Mouse (Mus musculus) lung, postnatal 36 days (tissue): Measurements from ENCODE around the gene Wfikkn1.
"Not testable (repeated sequence)": the region's sequence is repeated elsewhere in the genome, so short reads cannot be mapped to it uniquely, and the experiment has no call there.

Experiments
- DNase-seq: peaks from one replicate; pipeline ENCODE4 v3.0.0; 2022; ENCODE audit warnings: mixed read lengths

The Wfikkn1 gene

DNA sequence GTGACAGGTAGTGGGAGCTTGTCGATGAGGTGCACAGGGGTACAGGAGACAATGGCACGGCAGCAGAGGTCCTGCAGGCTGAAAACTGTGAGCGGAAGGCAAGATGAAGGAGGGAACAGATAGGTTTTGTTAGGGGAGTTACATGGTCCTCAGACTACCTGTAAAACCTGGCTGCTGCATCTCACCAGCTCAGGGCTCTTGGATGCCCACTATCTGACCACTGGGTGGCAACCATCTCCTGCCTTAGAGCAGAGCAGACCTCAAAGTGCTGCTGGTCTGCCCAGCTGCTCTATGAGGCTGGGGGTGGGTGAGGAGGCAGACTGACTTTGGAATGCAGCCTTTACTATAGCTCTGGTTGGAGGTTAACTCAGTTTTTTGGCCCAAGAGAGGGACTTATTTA lies 3.2 kb upstream of the Wfikkn1 start:
- DNase-seq: no peak

DNA sequence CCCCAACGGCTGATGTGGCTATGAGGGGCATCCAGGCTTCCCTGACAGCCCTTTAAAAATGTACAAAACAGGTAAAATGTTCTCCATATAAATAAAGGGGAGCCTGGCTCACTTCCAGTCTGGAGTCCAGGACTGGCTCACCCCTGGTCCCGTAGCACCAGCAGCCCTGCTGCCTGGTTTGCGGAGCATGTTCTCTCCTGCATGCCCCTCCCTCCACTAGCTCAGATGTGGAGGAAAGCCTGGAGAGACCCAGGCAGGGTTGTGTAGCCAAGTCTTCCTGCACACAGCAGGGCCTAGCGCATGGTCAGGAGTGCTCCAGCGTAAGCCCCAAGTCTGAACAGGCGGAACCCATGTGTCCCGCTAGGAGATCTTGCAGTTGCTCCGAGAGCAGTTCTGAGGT lies 2.6 kb upstream of the Wfikkn1 start:
- no peak for DNase-seq

GRCm38 (mm10) chr17:25882306-25882705 lies 1.6 kb upstream of the Wfikkn1 start:
- DNase-seq: no peak

DNA sequence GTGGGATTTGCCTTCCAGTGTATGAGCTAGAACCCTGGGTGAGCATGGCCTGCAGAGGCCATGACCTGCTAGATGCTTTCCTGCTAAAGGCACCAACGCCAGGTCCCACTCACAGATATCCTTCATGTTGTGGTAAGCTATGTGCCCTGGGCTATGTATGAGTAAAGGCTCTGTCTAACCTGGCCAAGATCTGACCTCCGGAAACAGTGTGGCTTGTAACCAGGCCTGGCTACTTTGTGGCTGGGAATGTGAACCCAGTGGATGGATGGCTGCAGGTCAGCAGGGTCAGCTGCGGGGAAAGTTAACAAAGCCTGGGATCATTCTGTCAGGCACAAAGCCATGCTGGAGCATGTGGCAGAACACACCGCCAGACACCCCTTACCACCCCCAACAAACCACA lies 1.0 kb upstream of the Wfikkn1 start:
- no peak for DNase-seq

DNA sequence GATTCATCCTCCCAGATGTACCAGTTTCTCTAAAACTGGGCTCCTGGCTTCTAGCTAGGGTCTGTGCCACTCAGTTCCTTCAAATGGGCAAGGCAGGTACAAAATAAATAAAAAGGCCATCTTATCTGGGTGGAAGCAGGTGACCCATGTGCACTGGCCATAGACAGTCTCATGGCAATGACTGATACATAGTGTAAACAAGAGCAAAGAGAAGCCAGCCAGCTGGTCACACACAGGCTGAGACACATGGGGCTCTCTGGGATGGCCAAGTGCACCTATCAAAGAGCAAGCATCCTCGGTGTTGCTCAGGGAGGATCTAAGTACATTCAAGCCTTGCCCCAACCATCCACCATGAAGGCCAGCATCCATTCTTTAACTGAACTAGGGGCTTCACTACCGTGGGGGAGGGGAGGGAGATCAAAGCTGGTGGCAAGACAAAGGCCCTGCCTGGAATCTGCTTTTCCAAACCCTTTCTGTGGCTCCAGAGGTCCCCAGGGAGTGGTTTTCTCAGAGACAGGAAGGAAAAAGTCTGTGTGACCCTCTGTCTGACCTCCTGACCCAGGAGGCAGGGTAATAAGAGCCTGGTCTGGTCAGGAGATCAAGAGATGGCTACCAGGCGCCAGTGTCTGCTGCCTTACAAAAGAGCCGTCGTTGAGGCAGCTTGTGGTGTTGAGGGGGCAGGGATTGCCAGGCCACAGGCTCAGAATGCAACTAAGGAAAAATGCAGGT lies 419 bp upstream of the Wfikkn1 start:
- DNase-seq: no peak

GRCm38 (mm10) chr17:25879750-25880149 lies 908 bp downstream of the Wfikkn1 start:
- no peak for DNase-seq

DNA sequence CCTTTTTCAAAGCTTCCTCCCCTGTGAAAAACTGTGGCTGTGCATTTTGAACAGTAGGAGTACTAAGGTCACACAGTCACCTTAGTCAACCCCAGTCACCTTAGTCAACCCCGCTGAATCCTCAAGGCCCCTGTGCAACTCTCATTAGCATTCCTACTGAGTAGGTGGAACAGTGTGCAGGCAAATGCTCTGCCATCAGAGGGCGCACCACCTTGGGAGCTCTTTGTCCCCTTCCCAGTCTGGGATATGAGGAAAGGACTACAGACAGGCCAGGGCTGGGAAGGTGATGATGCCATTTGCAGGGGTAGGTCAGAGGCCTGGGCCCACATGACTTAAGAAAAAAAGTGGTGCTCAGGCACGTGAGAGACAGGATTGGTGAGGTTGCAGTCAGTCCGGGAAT lies 1.4 kb downstream of the Wfikkn1 start:
- peak; percentile 37 for DNase-seq

DNA sequence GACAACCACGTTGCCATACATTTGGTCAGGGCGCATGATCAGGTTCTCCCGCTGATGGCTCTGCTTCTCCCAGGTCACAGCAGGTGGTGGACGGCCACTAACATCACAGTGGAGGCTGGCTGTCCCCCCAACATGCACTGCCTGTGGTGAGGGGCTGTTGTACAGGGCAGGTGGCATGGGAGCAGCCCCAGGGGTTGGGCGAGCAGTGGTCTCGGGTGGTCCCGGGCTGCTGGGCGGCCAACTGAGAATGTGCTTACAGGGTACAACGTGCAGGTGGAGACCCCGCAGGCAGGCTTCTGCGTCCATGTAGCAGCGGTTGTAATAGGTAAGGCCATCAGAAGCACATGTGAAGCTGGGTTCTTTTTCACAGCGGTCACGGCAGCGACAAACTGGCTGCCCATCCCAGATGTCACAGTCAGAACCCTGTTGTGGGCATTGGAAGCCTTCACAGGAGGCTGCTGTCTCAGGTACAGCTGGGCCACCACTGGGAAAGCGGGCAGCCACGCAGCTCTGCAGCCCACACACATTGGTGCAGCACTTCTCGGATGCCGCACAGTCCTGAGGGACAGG lies 2.0 kb downstream of the Wfikkn1 start:
- no peak for DNase-seq

DNA sequence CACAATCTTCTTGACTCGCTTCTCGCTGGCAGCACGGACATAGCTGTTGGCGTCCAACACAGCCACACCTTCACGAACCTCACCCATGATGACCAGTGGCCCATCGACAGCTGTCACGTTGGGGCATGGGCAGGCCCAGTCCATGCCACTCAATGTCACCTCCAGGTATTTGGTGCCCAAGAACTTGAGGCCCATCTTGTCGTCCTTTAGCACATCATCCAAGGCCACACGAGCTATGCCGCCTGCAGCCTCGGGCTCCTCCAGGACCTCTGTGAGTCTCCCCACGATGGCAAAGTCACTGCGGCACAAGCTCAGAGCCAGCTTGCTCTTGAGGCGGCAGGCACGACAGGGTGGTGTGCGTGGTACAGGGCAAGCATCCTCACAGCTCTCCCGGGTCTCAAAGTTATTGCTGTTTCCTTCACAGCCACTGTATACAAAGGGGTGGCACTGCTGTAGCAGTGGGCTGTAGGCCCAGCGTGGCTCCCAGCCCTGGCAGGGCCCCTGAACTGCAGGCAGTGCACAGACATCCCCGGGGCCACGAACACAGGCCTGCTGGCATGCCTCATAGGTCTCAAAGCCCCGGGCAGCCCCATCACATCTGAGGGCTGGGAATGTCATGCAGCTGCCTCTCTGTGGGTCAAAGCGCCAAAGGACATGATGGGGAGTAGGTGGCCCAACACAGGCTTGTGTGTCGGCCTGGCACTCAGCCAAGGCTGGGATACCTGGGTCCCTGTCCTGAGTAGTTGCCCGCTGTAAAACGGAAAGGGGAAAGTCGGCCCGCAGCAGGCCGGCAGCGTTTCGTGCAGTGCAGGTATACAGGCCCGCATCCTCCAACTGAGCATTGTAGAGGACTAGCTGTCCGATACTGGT lies 2.7 kb downstream of the Wfikkn1 start:
- DNase-seq: no peak

DNA sequence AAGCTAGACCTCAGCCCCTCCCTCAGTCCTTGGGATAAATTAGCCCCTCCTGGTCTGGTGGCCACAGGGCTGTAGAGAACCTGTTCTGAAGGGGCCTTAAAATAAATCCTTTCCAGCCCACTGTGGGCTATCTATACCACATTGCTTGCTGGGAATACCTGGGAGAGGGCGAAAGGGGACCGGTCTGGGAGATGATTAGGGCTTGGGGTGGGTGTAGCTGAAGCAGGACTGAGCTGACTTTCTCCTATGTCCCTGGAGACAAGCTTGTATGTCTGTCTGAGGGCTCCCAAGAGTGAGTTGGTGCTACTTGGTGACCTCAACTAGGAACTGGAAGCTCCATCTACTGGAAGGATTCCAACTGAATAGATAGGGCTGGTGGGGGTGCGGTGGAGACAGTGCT lies 3.6 kb downstream of the Wfikkn1 start:
- DNase-seq: no peak

DNA sequence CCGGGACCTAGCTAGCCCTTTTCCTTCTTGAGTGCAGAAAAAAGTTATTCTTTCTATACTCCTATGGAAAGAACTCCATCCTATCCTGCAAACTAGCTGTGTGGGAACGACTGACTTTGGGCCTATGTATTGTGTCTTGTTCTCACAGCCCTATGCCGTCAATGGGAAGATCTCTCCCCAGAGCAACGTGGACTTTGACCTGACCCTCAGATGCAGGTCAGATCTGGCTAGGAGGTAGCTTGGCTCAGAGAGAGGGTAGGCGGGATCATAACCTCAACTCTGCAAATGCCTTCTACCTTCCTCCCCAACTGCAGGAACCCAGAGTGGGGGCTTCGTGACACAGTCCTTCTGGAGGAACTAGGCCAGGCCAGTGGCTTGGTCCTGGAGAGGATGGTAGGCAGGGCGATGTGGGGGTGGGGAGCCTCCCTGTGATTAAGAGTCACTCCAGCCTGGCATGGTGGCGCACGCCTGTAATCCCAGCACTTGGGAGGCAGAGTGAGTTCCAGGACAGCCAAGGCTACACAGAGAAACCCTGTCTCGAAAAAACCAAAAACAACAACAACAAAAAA lies 4.2 kb downstream of the Wfikkn1 start:
- no peak for DNase-seq

DNA sequence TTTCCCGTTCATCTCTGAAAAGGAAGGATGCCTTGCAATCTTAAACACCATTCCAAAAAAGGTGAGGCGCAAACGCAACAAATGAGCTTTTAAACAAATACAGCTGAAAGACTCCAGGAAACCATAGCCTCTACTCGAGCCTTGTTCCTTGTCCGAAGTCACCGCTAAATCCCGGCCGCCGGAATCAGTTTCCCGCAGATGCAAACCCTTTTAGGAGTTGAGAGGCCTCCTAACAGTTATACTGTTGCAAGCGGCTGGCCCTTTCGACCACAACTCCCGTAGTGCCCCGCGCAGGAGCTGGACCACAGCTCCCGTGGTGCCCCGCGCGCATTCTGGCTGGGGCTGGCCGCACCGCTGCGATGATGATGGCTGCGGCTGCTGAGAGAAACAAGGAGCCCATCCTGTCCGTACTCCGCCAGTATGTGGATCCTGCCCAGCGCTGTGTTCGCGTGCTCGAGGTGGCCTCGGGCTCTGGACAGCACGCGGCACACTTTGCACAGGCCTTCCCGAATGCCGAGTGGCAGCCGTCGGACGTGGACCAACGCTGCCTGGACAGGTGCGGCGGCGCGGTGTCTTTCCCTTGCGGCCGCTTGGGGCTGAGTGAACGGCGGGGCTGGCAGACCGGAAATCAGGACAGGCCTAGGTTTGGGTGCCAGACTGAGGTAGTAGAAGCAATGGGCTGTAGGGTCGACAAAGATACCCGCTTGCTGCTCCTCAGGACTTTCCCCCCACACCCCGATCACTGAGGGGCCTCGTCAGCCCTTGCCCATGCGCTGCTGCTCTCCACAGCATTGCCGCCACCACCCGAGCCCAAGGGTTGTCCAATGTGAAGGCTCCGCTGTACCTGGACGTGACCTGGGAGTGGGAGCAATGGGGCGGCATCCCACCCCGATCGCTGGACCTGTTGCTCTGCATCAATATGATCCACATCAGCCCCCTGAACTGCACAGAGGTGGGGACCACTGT lies 5.2 kb downstream of the Wfikkn1 start:
- peak; percentile 92 for DNase-seq

DNA sequence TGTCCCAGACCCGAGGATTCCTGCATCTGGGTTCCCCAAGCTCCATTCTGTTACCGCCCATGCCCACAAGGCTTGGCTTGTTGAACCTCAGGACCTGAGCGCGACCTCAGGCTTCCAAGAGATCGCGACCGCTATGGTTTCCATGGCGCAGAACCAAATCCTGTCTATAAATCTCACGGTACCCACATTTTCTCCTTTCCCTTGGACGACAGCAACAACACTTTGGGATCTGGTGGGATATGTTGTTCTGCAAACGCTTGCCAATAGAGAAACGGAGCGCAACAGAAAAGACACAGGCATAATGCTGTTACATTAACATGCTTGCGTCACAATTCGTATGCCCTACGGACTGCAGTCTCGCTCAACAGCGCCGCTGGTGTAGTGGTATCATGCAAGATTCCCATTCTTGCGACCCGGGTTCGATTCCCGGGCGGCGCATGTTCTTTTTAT lies 5.9 kb downstream of the Wfikkn1 start, which contains the start of gene Mettl26:
Mettl26 (plus strand) TSS at position 354 of the 450 bp plus-strand sequence.
- peak; percentile 98 for DNase-seq

GRCm38 (mm10) chr17:25874148-25874720 lies 6.4 kb downstream of the Wfikkn1 start:
- no peak for DNase-seq

- DNase-seq: no peak
These were observed 7.1 kb downstream of the Wfikkn1 start for GRCm38 (mm10) chr17:25873405-25874147.

- no peak for DNase-seq
These were observed 8.0 kb downstream of the Wfikkn1 start for GRCm38 (mm10) chr17:25872676-25873075.

- not testable (repeated sequence) for DNase-seq
These were observed 9.1 kb downstream of the Wfikkn1 start for GRCm38 (mm10) chr17:25871566-25871965.

DNA sequence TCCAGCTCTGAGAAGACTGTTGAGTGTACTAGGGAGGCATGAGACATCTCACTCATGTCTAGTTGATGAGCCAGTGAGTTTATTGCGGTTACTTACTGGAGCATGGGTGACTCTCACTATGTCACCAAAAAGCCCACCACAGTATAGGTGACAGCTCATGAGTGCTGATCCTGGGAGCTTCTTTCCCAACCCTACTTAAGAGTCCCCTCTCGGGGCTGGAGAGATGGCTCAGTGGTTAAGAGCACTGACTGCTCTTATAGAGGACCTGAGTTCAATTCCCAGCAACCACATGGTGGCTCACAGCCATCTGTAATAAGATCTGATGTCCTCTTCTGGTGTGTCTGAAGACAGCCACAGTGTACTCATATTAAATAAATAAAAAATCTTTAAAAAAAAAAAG lies 10.7 kb downstream of the Wfikkn1 start:
- DNase-seq: no peak

DNA sequence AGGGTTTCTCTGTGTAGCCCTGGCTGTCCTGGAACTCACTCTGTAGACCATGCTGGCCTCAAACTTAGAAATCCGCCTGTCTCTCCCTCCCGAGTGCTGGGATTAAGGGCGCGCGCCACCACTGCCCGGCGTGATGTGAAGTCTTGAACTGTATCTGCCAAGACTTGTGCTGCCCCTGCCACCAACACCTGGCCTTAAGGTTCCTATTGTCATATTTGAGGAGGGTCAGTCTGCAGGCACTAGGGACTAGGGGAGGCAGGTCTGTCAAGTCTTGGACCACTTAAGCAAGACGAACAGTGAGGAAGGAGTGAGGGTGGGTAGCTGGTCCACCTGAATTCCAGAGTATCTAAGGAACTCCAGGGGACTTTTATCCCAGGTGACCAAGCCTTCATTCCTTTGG lies 11.2 kb downstream of the Wfikkn1 start:
- DNase-seq: no peak

- DNase-seq: peak; percentile 89
These were observed 12.0 kb downstream of the Wfikkn1 start, which contains the start of gene Mcrip2 for GRCm38 (mm10) chr17:25868601-25869191. Gene Mcrip2 (minus strand): TSS chr17:25868764.
